Mouse (Mus musculus): ENCODE results near the gene Gif.

The Gif gene

DNA sequence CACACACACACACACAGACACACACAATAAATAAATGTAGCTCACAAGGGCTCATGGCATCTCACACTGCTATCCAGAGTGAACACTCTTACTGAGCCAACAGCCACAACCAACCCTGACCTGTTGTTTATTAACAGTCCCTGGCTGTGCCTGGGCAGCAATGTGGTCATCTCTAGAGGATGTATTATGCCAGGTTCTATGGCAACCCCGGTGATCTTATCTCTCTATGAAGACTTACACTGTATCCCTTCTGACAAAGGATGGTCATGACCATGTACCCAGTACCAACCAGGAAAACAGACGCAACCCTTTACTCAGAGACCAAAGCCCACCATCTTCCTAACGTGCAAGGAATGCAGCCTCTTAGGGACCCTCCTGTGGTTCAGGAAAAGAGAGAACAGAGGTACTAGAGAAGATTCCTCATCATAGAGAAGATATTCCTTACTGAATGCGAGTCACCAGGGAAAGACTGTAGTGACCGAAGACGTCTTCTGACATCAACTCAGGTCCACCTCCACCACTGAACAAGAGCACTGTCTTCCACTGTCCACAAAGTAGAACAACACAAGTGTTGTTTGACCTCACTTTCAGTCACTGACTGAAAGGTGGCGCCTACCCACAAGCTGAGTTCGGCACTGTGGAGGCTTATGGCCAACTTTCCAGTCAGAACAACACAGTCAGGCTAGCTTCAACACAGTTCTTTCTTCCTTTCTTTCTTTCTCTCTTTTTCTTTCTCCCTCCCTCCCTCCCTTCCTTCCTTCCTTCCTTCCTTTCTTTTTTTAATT lies 53.4 kb downstream of the Gif start:
- DNase-seq, result peak; percentile 16 to 18

DNA sequence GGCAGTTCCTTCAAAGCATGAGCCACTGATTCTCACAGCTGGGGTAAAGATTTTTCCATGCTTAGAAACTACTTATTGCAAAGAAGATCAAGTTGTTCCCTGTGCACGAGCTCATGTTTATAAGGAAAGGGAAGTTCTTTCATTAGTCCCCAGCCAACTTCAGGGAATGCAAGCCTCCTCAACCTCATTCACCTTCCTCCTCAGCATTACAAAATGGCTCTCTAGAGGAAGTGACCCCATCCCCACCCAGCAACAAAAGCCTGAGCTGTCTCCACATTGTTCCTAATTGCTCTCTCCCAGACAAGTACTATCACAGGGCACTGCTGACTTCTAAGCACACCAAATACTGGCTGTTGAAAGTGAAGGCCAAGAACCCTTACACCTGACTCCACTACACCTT lies 57.1 kb downstream of the Gif start:
- DNase-seq, result no peak

DNA sequence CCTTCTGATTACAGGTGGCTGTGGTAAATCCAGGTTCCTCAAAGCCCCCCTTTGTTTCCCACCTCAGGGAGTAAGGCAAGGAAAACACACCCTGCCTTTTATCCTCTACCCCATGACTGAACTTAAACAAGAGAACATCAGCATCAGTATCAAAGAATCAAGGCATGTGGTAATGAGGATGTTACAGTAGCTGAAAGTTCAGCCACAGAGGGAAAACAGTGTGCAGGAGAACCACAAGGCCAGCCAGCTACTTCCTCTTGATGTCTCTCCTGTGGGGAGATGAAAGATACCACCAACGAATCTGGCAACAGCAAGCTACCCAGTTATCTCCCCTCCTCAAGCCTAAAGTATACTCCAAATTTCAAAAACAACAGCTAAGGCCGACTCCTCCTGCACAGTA lies 59.9 kb downstream of the Gif start:
- DNase-seq, result no peak

DNA sequence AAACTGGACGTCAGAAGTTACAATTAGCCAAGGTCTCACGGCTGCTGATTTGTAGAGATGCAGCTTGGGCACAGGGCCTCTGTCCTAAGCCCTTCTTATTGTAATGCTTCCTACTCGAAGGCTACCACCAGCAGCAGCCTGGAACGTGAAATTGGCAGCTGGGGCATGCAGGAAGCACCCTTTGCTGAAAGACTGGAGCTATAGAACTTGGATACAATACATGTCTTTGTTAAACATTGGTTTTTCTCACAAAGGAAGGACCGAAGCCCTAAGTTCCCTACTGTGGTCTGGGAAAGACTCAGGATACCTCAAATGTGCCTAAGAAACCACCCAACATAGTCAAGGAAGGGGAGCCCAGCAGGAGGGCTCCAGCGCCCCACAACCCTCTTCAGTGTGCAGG lies 60.5 kb downstream of the Gif start:
- DNase-seq, result no peak

DNA sequence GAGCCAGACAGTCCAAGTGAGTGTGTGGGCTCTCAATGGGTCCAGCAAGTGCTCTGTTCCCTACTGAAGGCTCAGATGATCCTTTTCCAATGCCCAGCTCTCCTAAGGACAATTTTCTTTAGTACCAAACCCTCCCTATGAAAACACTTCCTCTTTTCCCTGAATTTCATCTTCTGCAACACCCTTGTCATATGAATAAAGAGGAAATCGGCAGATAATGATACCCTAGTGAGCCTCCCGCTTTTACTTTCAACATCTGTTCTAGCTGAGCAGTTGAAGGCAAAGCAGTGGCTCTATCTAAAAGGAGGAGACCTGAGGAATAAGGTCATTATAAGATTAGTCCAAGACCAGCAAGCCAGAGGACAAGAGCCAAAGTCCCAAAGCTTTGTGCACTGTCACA lies 61.1 kb downstream of the Gif start:
- DNase-seq, result no peak

DNA sequence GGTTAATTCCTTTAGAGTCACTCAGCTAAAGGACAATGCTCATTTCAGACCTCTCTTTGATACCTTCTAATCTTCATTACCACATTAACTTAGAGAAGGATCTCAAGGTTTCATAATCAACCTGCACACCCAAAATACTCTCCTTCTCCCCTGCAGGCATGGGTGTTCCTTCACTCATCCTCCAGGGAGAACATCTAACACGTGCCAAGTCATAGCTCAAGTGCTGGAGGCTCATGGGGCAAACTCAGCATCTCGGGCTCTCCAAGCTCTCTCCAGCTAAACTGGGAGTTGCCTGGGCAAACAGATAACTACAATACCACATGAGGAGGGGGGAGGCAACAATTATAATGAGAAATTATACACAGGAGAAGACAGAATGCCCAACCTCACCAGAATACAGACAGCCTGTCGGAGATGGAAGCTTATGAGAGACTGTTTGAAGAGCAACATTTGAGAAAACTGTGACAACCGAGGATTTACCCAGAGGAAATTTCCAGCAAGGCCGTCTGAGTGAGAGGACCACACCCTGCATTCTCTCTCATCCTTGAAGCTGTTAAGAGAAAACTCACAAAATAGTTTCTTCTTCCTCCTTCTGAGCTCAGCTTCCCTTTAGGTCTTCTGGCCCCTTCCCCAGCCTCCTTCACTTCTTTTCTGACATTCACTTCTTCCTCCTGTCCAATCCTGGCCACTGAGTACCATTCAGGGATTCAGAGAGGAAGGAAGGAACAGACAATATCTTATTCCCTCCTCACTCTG lies 62.8 kb downstream of the Gif start:
- DNase-seq, result no peak

DNA sequence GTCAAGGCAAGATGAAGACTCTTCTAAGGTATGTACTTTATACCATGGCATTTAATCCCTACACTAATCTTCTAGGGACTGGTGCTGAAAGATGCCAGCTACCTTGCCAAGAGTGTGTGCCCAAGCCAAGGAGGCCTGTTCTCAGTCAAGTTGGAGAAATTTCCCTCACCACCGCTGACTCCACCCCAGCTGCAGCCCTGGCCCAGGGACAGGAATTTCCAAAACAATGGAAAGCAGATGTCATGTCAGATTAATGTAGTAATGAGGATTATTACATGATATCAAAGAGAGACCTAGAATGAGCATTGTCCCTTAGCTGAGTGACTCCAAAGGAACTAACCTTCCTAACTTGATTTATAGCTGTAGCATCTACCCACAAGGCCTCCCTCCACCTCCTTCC lies 63.5 kb downstream of the Gif start:
- peak; percentile 36 to 46 for DNase-seq

DNA sequence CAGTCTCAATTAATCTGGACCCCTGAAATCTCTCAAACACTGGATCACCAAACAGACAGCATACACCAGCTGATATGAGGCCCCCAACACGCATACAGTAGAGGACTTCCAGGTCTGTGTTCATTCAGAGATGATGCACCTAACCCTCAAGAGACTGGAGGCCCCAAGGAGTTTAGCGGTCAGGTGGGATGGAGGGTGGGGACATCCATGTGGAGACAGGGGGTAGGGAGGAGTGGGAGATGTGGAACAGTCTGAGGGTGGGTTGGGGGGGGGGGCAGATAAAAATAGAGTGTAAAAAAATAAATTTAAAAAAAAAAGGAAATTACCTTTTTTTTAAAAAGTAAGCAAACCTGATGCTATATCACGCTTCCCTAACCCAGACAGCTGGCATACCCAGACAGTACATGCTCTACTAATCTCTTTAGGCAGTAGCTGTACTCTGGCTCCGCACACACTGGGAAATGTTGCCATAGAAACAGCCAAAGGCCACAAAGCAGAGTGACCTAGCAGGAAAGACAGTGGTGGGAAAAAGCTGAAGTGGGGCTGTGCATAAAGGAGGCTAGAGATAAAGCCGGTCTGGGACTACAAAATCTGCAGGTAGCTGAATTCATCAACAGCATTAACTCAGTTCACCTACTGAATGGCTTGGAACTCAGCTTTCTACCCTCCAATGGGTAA lies 64.5 kb downstream of the Gif start:
- peak; percentile 50 to 72 for DNase-seq
